Mouse (Mus musculus) hindbrain, embryonic 10.5 days (tissue): ENCODE measurements around the gene Iffo2. TPM values are rescaled to one million over a fixed set of nuclear protein-coding genes. Genes with fewer than 3 reads are reported as not detected.

Source experiments
- DNase-seq: peaks from one replicate; pipeline ENCODE4 v3.0.0-alpha.2; 2017; ENCODE audit warnings: low spot score
- H3K27ac ChIP-seq: fragments of 300-500 bp; sonication (generic); 2 replicates; pipeline ENCODE4 v1.5.1; 2016; ENCODE audit warnings: mild to moderate bottlenecking, moderate library complexity
- H3K27me3 ChIP-seq: fragments of 300-500 bp; sonication (generic); 2 replicates; pipeline ENCODE4 v1.6.1; 2016; ENCODE audit warnings: mild to moderate bottlenecking; ENCODE audit not compliant: poor library complexity, insufficient read depth, severe bottlenecking
- H3K36me3 ChIP-seq: fragments of 300-500 bp; sonication (generic); 2 replicates; pipeline ENCODE4 v1.6.1; 2016; ENCODE audit warnings: mild to moderate bottlenecking, moderate library complexity
- H3K4me1 ChIP-seq: fragments of 300-500 bp; sonication (generic); replicated peaks from 2 replicates; pipeline ENCODE4 v1.6.1; 2016; ENCODE audit warnings: mild to moderate bottlenecking
- H3K4me3 ChIP-seq: fragments of 300-500 bp; sonication (generic); 2 replicates; pipeline ENCODE4 v1.5.1; 2016; ENCODE audit warnings: mild to moderate bottlenecking, moderate library complexity
- H3K9me3 ChIP-seq: fragments of 300-500 bp; sonication (generic); 2 replicates; pipeline ENCODE4 v1.6.1; 2016; ENCODE audit warnings: mild to moderate bottlenecking, moderate library complexity
- WGBS: fragments of 180-500 bp; shearing (Covaris S2); methylation state at CpG from one replicate; pipeline ENCODE4 v1.1.7; 2016; 5-methylcytosine and 5-hydroxymethylcytosine counted together
- polyA plus RNA-seq: library from polyadenylated mRNA; unstranded; fragments of >200 nt; fragmentation: Nextera tagmentation; extraction: Ambion mirVana; gene quantifications from 2 replicates; pipeline ENCODE4 v1.2.1, GENCODE M21; 2016

Gene Iffo2
- polyA plus RNA-seq, 1 experiment from 2014 or later: 3.6 TPM

DNA sequence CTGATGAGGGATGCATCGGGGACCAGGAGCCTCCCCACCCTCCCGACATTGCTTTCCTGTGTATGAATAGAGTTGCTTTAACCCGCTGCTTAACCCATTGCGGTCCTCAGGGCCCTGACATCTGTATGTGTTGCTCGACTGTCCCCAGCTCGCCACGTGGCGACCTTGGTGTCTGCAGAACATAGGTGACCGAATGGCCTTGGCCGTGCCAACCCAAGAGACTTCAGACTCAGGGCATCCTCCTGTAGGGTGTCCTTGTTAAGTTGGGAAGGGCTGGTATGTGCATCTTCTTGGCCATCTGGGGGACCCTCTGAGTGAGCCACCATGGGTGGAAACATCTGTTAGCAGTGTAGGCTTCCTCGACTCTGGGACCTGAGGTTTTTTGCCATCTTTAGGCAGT is 74.9 kb downstream of the Iffo2 start:
- Histone ChIP-seq H3K4me3 (no peak overlapping the region), H3K9me3 (no peaks in the 10 kb centered on the region)
- DNase-seq: no peak

DNA sequence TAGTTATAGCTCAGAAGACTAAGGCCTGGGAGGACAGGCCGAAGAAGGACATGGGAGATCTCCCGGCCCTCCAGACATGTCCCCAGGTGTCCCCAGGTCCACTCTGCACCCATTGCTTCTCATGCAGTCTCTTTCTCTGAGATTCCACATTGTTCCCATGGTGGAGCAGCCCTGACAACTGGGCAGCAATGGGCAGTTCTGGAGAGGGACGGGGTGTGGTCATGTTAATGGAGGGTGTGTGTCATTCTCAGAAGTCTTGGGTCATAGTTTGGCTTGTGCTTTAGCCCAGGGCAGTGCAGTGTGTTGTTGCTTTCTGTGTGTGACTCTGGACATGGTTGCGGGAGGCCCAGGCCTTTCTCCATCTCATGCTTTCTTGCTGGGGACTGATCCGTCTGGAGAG is 76.4 kb downstream of the Iffo2 start:
- Histone ChIP-seq H3K4me3 (no peak overlapping the region), H3K4me1 (peaks cover 33% of the 10 kb centered on the region), H3K36me3 (peaks cover 47% of the 10 kb centered on the region), H3K27ac (no peak overlapping the region), H3K27me3 (no peaks in the 10 kb centered on the region), H3K9me3 (no peaks in the 10 kb centered on the region)
- 94% methylated on average over 5 of the region's 5 CpGs for WGBS
- DNase-seq: no peak

More for the DNA sequence above, 74.9 kb downstream of the Iffo2 start:
- Histone ChIP-seq H3K4me1 (peaks cover 36% of the 10 kb centered on the region), H3K36me3 (peaks cover 45% of the 10 kb centered on the region), H3K27ac (no peak overlapping the region), H3K27me3 (no peaks in the 10 kb centered on the region)
- WGBS: 88% methylated on average over 11 of the region's 11 CpGs

- peaks cover 17% of the 10 kb centered on the region for H3K4me1 ChIP-seq
- 75% methylated on average over 4 of the region's 4 CpGs for WGBS
Measured at GRCm38 (mm10) chr4:139608975-139609374, 78.6 kb downstream of the Iffo2 start.

DNA sequence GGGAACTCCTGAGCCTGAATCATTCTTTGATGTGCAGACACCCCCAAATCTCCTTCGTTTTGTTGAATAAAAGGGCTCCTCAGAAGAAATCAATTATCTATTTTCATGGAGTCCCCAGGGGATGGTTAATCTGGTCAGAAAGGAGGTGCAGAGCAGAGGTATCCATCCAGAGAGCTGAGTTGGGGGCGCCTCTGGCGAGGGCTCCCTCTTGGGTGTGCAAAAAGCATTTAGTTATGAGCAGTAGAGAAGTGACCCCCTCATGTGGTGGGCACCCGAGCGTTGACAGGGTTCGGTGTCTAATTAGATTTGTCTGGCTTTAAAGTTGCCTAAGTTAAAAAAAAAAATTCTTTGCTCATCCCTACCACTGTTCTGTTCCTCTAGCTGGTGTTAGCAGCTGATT is 80.6 kb downstream of the Iffo2 start:
- H3K9me3 ChIP-seq: peaks cover 11% of the 10 kb centered on the region
- H3K27ac ChIP-seq: 0 out of 2 replicates have a peak overlapping the region, but pooled peaks have one; percentile 17
- no peaks in the 10 kb centered on the region for H3K27me3 ChIP-seq
- WGBS: 55% methylated on average over 6 of the region's 6 CpGs
- no peak overlapping the region for H3K4me3 ChIP-seq
- H3K36me3 ChIP-seq: peaks cover 64% of the 10 kb centered on the region
- peaks cover 30% of the 10 kb centered on the region for H3K4me1 ChIP-seq
- no peak for DNase-seq

More at GRCm38 (mm10) chr4:139608975-139609374, 78.6 kb downstream of the Iffo2 start:
- H3K27ac ChIP-seq: no peak overlapping the region
- H3K27me3 ChIP-seq: no peaks in the 10 kb centered on the region
- H3K4me3 ChIP-seq: no peak overlapping the region
- DNase-seq: no peak
- peaks cover 62% of the 10 kb centered on the region for H3K36me3 ChIP-seq
- H3K9me3 ChIP-seq: peaks cover 9% of the 10 kb centered on the region

DNA sequence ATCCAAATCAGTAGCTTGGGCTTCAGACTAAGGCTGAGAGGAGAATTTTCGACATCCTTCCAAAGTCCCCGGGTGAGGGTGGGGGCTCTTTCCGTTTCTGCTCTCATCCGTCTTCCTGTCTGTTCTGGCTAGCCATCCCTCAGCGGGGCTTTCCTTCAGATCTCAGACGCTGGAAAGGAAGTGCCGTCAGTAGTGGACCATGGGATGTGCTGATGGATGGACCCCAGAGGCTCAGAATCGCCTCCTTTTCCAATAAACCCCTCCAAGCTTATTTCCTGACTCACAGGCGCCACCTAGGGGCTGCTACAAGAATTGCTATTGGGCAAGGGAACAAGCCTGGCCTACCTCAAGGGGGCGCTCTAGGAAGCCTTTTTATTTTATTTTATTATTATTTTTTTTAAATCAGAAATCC is 81.2 kb downstream of the Iffo2 start:
- Histone ChIP-seq H3K27ac (peak overlapping the region; percentile 17; the same call in 1 of the 2 replicates), H3K4me1 (peaks cover 36% of the 10 kb centered on the region), H3K36me3 (peaks cover 58% of the 10 kb centered on the region), H3K9me3 (peaks cover 11% of the 10 kb centered on the region), H3K4me3 (peak overlapping the region; percentile 25; the same call in 1 of the 2 replicates), H3K27me3 (no peaks in the 10 kb centered on the region)
- DNase-seq: peak; percentile 86
- 4% methylated on average over 10 of the region's 10 CpGs for WGBS

- no peak for DNase-seq
- WGBS: 92% methylated on average over 21 of the region's 21 CpGs
- Histone ChIP-seq H3K4me1 (peaks cover 42% of the 10 kb centered on the region), H3K36me3 (peaks cover 41% of the 10 kb centered on the region), H3K4me3 (no peak overlapping the region), H3K27me3 (no peaks in the 10 kb centered on the region), H3K9me3 (peaks cover 11% of the 10 kb centered on the region), H3K27ac (no peak overlapping the region)
Measured at GRCm38 (mm10) chr4:139614524-139615260, 84.3 kb downstream of the Iffo2 start.

DNA sequence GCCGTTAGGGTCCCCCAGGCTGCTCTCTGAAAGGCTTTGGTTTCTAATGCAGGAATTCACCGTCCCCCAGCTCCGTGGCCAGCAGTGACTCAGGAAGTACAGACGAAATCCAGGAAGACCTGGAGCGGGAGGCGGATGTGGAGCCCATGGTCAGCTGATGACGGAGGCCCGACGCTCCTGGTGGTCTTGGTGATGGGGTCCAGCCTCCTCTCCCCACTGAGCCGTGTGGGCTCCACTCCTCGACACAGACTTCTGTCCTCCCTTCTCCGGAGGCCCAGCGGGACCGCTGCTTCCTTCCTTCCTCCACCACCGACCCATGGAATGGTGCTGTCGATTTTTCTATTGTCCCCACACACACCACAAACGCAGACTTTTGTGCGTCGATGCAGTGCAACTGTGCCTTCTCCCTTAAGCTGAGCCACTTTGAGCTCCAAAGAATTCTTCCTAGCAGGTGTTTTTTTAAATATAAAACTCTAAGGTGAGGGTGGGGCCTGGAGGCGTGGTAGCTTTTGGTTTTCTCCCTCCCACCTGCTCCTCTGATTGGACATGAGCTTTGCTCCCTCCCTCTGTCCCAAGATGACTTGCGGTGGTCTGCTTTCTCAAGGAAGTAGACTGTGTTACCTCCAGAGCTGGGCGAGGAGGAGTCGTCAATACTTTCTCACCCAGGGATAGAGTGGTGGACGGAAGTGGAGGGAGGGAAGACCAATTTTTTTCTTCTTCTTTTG is 86.1 kb downstream of the Iffo2 start:
- 10% methylated on average over 24 of the region's 24 CpGs for WGBS
- Histone ChIP-seq H3K36me3 (peaks cover 36% of the 10 kb centered on the region), H3K27me3 (no peaks in the 10 kb centered on the region), H3K4me1 (peaks cover 32% of the 10 kb centered on the region), H3K9me3 (peaks cover 11% of the 10 kb centered on the region), H3K4me3 (peak overlapping the region; percentile 58), H3K27ac (peak overlapping the region; percentile 88)
- peak; percentile 50 for DNase-seq

- H3K4me3 ChIP-seq: peak overlapping the region; percentile 58
Measured at GRCm38 (mm10) chr4:139617001-139617364, 86.6 kb downstream of the Iffo2 start.

GRCm38 (mm10) chr4:139619765-139620164 is 89.4 kb downstream of the Iffo2 start:
- no peak for DNase-seq
- Histone ChIP-seq H3K36me3 (peaks cover 13% of the 10 kb centered on the region), H3K9me3 (no peaks in the 10 kb centered on the region), H3K4me1 (peaks cover 54% of the 10 kb centered on the region), H3K4me3 (no peak overlapping the region), H3K27ac (no peak overlapping the region), H3K27me3 (peaks cover 2% of the 10 kb centered on the region; the same call in 1 of the 2 replicates)
- WGBS: 76% methylated on average over 6 of the region's 6 CpGs

More at GRCm38 (mm10) chr4:139617001-139617364, 86.6 kb downstream of the Iffo2 start:
- peaks cover 36% of the 10 kb centered on the region for H3K36me3 ChIP-seq
- H3K27ac ChIP-seq: peak overlapping the region; percentile 88
- WGBS: 59% methylated on average over 3 of the region's 3 CpGs
- peaks cover 32% of the 10 kb centered on the region for H3K4me1 ChIP-seq
- H3K9me3 ChIP-seq: peaks cover 11% of the 10 kb centered on the region
- no peaks in the 10 kb centered on the region for H3K27me3 ChIP-seq
- DNase-seq: no peak

GRCm38 (mm10) chr4:139622373-139623282 is 92.3 kb downstream of the Iffo2 start, which contains the start of gene Aldh4a1:
Gene Aldh4a1, plus strand, starts transcription at chr4:139622866.
- peak within 1 kb of the TSS; percentile 97 for H3K27ac ChIP-seq
- H3K36me3 ChIP-seq: peaks cover under 1% of the 10 kb centered on the region; the same call in 1 of the 2 replicates
- peak within 1 kb of the TSS; percentile 73 for H3K4me3 ChIP-seq
- DNase-seq: peak; percentile 92
- peaks cover 28% of the 10 kb centered on the region for H3K4me1 ChIP-seq
- 2% methylated on average over 38 of the region's 38 CpGs for WGBS
- no peaks in the 10 kb centered on the region for H3K9me3 ChIP-seq
- H3K27me3 ChIP-seq: peaks cover 2% of the 10 kb centered on the region; the same call in 1 of the 2 replicates

GRCm38 (mm10) chr4:139623434-139624115 is 93.2 kb downstream of the Iffo2 start:
- Histone ChIP-seq H3K4me1 (peaks cover 28% of the 10 kb centered on the region), H3K27me3 (peaks cover 2% of the 10 kb centered on the region; the same call in 1 of the 2 replicates), H3K9me3 (no peaks in the 10 kb centered on the region), H3K36me3 (peaks cover 5% of the 10 kb centered on the region), H3K27ac (peak overlapping the region; percentile 97), H3K4me3 (peak overlapping the region; percentile 73)
- no peak for DNase-seq
- WGBS: 28% methylated on average over 21 of the region's 21 CpGs

DNA sequence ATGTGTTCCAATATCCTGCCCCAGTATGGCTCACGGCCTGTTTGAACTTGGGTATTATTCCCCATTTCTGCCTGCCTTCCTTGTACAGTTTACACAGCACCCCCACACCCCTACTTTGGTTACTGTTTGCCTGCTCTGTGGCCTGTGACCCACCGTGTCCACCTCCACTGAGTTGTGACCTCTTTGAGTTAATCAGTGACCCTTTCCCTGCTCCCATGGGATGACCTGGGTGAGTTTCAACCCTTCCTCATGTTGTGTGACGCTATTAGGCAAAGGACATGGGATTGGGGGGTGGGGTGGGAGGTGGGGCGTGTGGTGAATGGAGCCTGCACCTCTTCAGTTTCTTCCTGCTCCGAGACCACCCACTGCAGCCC is 93.8 kb downstream of the Iffo2 start:
- H3K27ac ChIP-seq: no peak overlapping the region
- H3K9me3 ChIP-seq: no peaks in the 10 kb centered on the region
- 65% methylated on average over 5 of the region's 5 CpGs for WGBS
- peaks cover 2% of the 10 kb centered on the region; the same call in 1 of the 2 replicates for H3K27me3 ChIP-seq
- peaks cover 10% of the 10 kb centered on the region; the same call in 1 of the 2 replicates for H3K36me3 ChIP-seq
- H3K4me1 ChIP-seq: peaks cover 28% of the 10 kb centered on the region
- peak overlapping the region; percentile 73; the same call in 1 of the 2 replicates for H3K4me3 ChIP-seq
- no peak for DNase-seq
